Mouse (Mus musculus): ENCODE measurements around the gene Khsrp.

DNA sequence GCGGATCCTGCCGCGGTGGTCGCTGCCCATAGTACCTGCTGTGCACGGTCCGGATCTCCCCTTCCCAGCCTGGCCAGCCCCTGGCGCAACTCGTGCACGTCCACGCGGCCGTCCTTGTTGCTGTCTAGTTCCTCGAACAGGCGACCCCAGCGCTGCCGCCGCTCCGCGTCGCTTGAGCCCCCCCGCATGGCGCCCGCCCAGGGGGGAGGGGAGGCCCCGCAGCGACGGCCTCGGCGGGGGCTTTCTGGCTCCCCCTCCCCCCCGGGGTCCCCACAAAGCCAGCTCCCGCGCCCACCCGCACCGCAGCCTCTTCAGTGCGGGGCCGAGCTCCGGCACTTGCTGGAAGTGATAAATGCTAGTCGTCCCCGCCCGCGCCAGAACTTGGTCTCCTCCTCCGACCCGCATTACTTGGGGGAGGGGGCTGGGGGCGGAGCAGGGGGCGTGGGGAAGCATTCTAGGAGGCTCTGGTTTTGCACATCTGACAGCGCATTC, 28.2 kb upstream of the Khsrp start, which contains the start of gene Slc25a23:
- TF ChIP-seq BHLHE40 (IDR thresholded peaks at IDR 0.05; ENCODE audit: borderline replicate concordance, low read depth, low read length) (no peak), MAX (IDR thresholded peaks at IDR 0.05; ENCODE audit: low read length) (peak; percentile 60; the same call in 1 of the 2 replicates), SIN3A (IDR thresholded peaks at IDR 0.05; ENCODE audit: low read length) (no peak; the same call in 1 of the 2 replicates), USF2 (IDR thresholded peaks at IDR 0.05; ENCODE audit: borderline replicate concordance in 1 of 2, insufficient read depth in 1 of 2, low read depth in 1 of 2, low read length in 2 of 2) (no peak), GATA1 (IDR thresholded peaks at IDR 0.05; ENCODE audit: low read depth, low read length) (no peak), CTCF (IDR thresholded peaks at IDR 0.05 in 2 of 3, conservative IDR thresholded peaks at IDR 0.05 in 1 of 3; ENCODE audit: control insufficient read depth in 1 of 3, insufficient read depth in 1 of 3, low read depth in 2 of 3, low read length in 3 of 3, poor library complexity in 1 of 3, severe bottlenecking in 1 of 3) (no peak), EP300 (IDR thresholded peaks at IDR 0.05; ENCODE audit: low read depth in 1 of 2, low read length in 2 of 2) (no peak), POLR2A (IDR thresholded peaks at IDR 0.05; ENCODE audit: control insufficient read depth in 1 of 2, insufficient read depth in 1 of 2, low read depth in 1 of 2, low read length in 2 of 2, poor library complexity in 1 of 2) (peak in 1 of 2 experiments; percentile 65; a peak in 3 of 4 replicates), HCFC1 (IDR thresholded peaks at IDR 0.05; ENCODE audit: low read depth, low read length) (no peak)
